Mouse (Mus musculus) c-Kit-negative CD71-positive TER-119-positive erythroid progenitor cells, embryonic 14.5 days (primary cell): ENCODE data around the gene Acbd4.

ENCODE experiments used
- DNase-seq: peaks from one replicate; pipeline ENCODE4 v3.0.0-alpha.2; 2013; ENCODE audit warnings: low read depth, low spot score

Acbd4 gene

GRCm38 (mm10) chr11:103081631-103082030 is 19.9 kb upstream of the Acbd4 start:
- no peak for DNase-seq

- DNase-seq = no peak
These were observed 8.2 kb upstream of the Acbd4 start for GRCm38 (mm10) chr11:103093306-103093705.

GRCm38 (mm10) chr11:103093862-103094833 is 7.3 kb upstream of the Acbd4 start:
- DNase-seq = no peak

- DNase-seq = no peak
These were observed 6.3 kb upstream of the Acbd4 start for GRCm38 (mm10) chr11:103095107-103095670.

GRCm38 (mm10) chr11:103095801-103096200 is 5.7 kb upstream of the Acbd4 start:
- no peak for DNase-seq

- no peak for DNase-seq
These were observed 4.2 kb upstream of the Acbd4 start for GRCm38 (mm10) chr11:103096979-103097894.

GRCm38 (mm10) chr11:103098531-103099190 is 2.8 kb upstream of the Acbd4 start:
- no peak for DNase-seq

- no peak for DNase-seq
These were observed 2.0 kb upstream of the Acbd4 start for GRCm38 (mm10) chr11:103099352-103099940.

- no peak for DNase-seq
These were observed 1.1 kb upstream of the Acbd4 start for GRCm38 (mm10) chr11:103100361-103100760.

- DNase-seq = peak; percentile 52
These were observed 502 bp downstream of the Acbd4 start for GRCm38 (mm10) chr11:103101866-103102501.

- peak; percentile 96 for DNase-seq
These were observed 1.4 kb downstream of the Acbd4 start for GRCm38 (mm10) chr11:103102725-103103349.

GRCm38 (mm10) chr11:103103621-103104020 is 2.1 kb downstream of the Acbd4 start:
- DNase-seq = no peak

- DNase-seq = peak; percentile 78
These were observed 3.0 kb downstream of the Acbd4 start for GRCm38 (mm10) chr11:103104469-103104868.

- no peak for DNase-seq
These were observed 3.8 kb downstream of the Acbd4 start for GRCm38 (mm10) chr11:103105180-103105725.

- DNase-seq = no peak
These were observed 4.3 kb downstream of the Acbd4 start for GRCm38 (mm10) chr11:103105810-103106209.

GRCm38 (mm10) chr11:103106386-103106785 is 4.9 kb downstream of the Acbd4 start:
- DNase-seq = peak; percentile 57

GRCm38 (mm10) chr11:103111301-103111700 is 9.8 kb downstream of the Acbd4 start:
- DNase-seq = no peak

GRCm38 (mm10) chr11:103111881-103112551 is 10.5 kb downstream of the Acbd4 start:
- no peak for DNase-seq

- no peak for DNase-seq
These were observed 11.1 kb downstream of the Acbd4 start for GRCm38 (mm10) chr11:103112552-103112912.
